Mouse (Mus musculus) thymus, postnatal 25 days (tissue): Measurements from ENCODE around the gene Wipf2.
"Not testable (repeated sequence)": the region's sequence is repeated elsewhere in the genome, so short reads cannot be mapped to it uniquely, and the experiment has no call there.

Source experiments
- DNase-seq: peaks from one replicate; pipeline ENCODE4 v3.0.0; 2022

The Wipf2 gene

DNA sequence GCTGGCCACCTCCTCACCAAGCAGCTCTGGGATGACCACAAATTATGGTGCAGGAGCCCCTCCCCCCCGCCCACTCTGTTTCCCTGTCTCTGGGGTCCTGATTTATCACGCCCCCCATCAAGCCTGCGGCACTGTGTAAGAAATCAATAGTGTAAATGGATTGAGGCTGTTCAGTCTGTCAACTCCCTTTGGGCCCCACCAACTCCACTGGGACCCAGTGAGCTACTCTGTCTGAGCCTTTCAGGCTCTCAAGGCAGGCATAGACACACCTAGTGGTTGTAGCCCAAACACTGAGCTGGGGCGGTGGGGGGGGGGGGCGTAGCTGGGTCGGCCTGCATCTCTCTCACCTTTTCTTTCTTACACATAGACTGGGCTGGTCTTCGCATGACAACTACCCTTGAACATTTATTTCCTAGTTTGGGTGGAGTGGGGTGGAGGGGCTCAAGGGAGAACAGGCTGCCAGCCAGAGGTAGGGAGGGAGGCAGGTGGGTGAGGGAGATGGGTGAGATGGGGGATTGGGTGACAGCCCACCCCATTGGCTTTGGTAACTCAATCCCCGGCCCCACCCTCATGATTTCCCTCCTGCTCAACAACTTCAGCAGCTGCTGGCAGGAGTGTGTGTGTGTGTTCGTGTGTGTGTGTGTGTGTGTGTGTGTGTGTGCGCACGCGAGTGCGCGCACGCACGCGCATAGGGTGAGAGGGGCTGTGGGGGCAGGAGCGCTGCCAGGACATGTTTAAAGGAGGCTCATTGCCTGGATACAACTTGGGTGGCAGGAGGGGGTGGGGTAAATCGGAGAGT is 69.1 kb downstream of the Wipf2 start:
- DNase-seq = no peak

DNA sequence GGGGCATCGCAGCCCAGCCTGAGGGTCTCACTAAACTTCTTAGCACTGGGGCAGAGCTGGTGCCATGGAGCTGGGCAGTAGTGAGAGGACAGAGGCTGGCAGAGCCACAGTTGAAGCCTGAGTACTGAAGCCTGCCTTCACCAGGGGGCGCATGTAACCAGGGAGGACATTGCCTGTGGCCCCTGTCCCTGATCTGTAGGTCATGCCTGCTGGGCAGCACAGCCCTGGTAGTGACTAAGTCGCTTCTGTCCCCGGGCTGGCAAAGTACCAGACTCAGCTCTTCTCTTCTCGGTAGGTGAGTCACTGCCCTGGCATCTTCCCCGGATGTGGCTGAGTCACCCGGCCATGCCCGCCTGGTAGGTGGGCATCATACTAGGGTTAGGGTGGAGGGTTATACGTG is 69.7 kb downstream of the Wipf2 start:
- peak; percentile 72 for DNase-seq

DNA sequence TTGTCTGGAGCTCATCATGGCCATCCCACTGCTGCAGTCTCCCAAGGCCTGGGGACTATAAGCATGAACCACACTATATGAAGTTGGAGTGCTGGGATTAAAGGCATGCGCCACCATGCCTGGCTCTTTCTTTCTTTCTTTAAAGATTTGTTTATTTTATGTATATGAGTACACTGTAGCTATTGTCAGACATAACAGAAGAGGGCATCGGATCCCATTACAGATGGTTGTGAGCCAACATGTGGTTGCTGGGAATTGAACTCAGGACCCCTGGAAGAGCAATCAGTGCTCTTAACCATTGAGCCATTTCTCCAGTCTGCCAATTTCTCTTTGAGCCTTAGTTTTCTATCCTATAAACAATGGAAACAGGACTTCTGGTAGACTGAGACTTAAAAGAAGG is 70.4 kb downstream of the Wipf2 start:
- DNase-seq = not testable (repeated sequence)

DNA sequence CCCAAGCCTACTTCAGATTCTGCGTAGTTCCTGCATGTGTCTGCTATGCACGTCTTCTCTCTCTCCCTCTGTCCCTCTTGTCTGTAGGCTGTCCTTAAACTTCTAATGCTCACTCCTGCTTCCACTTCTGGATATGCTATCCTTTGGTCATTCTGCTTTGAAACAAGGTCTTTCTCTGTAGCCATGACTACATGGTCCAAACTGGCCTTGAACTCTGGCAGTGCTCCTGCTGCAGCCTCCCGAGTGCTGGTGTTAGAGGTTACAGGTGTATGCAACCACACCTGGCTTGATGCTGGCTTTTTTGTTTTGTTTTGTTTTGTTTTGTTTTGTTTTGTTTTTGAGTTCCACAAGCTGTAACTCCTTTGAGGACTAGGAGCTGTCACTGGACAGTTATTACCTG is 70.9 kb downstream of the Wipf2 start:
- DNase-seq = no peak

DNA sequence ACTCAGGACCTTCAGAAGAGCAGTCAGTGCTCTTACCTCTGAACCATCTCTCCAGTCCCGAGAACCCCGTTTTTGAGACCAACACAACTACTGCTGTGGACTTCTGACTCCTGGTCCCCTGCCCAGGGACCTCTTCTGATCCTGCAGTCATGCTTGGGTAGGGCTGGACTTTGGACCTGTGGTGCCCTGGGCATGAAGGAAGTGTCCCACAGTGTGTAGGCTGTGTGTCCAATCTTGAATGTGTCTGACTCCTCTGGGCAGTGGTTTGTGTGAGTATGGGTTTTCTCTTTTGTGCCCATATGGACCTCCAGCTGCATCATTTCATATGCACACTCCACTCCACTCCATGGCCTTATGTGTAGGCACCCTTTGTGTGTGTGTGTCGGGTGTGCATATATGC is 71.7 kb downstream of the Wipf2 start:
- DNase-seq = no peak

DNA sequence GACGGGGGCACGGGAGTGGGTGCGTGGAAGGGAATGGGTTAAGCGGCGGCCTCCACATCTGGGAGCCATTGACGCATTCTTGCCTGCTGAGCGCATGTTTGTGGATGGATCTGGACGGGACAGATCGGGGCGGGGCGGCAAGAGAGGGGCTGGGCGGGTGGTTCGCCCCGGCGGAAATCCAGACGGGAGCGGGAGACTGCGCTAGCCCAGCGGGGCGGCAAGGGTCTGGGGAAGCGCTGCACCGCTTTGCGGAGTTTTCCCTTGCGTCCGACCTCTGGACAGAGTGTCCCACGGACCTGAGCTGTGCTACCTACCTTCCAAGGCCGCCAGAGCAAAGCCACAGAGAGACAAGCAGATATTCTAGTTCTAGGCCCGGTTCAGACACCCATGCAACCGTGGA is 72.7 kb downstream of the Wipf2 start:
- no peak for DNase-seq

DNA sequence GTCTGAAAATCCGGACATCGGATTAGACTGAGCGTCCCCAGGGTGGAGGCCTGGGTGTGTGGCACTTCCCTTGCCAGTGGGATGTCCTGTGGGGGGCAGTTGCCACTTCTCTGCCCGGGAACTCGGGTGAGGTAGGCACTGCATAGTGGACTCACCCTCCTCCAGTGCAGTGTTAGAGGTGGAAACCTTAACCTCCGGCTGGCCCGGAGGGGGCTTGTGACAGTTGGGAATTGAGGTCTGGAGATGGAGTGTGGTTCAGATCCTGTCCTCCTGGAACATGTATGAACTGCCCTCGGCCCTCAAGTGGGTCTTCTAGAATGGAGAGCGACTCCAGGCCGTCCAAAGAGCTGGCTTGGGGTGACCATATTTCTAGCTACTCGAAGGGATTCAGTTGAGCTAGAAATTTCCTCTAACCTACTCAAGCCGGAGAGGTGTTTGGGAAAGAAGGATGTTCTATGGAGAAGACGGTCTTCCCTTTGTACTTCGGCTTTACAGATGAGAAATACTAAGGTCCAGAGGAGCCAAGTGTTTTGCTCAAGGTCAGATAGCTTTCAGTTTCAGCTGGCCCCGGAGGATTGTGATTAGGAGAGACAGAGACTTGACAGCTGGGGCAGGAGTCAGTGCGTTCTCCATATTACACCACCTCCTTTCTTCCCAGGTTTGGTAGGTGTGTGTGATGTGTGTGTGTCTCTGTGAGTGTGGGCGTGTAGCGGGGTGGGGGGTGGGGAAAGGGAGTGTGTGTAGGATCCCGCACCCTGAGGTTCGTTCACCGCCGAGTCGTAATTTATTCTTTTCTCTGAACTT is 73.4 kb downstream of the Wipf2 start:
- no peak for DNase-seq

DNA sequence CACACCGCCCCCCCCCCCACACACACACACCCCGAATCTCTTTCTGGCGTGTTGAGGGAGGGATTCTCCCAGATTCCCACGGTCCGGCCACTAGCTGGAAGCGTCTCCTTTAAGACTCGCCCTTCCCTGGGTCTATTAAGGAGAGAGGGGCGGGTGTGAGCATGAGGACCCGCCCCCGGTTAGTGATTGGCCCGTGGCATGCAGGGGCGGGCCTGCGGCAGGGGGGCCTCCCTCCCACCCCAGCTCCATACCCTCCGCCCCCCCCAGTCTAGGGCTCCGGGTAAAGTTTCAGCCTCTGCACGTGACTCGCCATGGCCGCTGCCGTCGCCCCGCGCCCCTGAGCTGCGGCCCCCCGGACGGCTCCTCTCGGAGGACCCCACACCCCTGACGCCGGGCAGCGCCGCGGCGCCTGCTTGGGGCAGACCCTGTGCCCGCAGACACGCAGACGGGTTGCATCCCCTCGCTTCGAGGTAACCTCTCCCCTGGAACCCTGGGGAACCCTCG is 74.0 kb downstream of the Wipf2 start:
- DNase-seq = peak; percentile 89

DNA sequence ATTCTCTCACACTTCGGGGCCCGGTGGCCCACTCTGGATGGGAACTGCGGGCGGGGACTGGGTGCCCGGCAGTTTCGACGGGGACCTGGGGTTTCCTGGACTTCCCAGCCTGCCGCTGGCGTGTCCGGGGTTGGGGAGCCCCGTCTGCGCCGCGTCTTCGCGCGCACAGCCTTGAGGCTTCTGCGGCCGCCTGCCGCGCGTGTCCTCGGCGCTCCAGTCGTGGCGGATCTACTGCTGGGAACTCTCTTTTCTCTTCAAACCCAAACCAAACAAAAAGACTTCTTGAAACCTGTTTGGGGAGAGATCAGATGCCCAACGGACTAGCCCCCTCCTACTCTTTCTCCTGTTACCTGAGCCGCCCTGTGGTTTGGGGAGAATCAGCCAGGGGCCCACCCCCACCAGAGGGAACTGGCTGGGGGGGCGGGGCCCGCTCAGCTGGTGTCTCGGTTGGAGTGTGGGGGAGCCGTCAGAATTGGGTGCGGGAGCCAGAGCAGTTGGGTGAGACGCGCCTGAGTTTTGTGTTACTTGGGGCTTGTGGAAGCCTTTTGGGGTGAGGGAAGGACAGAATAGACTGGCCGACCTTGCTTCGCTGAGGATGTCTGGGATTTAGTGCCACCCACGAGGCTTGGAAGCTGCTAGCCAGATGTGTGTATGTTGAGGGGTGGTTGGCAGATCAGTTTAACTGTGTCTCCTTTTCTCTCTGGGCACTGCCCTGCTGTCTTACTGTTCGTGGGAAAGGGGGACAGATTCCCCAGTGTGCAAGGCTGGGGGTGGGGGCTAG is 74.7 kb downstream of the Wipf2 start:
- peak; percentile 79 for DNase-seq

DNA sequence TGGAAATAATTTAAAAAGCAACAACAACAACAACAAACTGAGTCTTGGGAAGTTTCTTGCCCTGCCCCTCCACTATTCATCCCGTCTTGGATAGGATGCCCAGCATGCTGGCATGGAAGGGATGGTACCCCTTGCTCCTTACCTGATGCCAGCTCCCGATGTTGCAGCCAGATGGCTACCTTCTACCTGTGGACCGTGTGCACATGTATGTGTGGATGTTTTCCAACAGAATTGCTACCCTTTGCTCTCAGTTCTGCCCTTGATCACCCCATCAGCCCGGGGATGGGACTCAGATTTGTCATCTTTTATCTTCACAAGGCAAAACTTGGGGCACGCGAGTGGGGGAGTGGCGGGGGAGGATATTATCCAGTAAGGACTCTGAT is 75.3 kb downstream of the Wipf2 start:
- DNase-seq = no peak

DNA sequence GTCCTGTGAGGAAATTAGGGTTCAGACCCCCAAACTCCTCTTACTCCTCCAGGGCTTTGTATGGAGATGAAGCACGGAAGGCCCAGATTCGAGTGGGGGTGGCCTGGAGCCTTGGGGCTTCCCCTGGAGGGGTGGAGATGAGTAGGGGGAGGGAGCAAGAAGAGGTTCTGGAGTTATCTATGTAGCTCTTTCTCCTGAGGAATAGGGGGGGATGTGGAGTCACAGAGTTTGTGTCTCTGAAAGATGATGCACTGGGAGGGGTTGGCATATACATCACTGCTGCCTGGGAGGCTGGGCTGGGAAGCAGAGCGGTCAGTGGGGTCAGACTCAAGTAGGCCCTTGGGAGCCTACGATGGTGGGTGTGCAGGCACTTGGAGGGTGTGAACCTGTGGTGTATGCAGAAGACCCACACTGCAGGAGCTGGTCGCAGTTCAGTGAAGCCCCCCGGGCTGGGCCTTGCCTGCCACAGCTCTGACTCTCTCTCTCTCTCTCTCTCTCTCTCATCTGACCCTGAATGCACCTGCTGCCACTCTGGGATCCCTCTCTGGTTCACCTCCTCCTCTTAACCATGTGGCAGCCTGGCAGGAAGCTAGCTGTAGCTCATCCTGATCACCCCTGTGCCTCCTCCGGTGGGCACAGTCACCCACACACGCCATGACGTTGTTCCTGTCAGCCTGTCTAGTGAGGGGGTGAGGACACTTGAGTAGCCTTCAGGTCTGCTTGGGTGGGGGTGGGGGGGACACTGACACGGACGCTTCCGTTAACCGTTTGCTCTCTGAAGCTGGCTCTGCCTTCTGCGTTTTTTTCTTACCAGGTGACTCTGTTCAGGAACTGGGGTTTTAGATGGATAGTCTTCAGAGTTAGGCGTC is 75.9 kb downstream of the Wipf2 start:
- DNase-seq = peak; percentile 73

DNA sequence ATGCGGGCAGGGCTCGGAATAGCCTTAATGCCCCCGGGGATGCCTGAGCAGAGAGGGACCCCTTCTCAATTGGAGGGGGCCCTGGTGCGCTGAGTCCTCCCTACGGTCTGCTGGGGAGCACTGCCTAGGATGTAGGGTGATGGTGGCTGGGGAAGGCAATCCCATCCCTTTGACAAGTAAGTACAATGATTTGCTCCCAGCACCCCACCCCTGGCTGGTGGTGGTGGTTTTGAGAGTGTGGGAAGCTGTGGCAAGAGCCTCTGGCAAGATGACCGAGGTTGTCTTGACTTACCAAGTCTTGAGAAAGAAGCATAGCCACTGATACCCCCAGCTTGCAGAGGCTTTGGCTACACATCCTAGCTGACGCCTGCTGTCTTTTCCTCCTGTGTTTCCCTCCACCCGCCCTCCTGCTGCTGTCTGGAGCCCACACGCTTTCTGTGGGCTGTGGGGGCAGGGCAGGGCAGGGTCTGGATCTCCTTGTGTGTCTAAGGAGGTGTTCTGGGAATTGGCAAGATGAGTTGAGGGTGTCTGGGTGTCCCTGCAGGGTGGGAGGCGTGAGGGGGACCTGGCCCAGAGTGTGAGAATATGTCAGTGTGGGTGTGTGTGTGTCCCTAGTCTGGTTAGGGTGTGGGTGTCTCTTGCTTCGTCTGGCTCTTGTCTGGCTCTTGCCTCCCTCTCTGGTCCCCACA is 76.7 kb downstream of the Wipf2 start:
- no peak for DNase-seq

DNA sequence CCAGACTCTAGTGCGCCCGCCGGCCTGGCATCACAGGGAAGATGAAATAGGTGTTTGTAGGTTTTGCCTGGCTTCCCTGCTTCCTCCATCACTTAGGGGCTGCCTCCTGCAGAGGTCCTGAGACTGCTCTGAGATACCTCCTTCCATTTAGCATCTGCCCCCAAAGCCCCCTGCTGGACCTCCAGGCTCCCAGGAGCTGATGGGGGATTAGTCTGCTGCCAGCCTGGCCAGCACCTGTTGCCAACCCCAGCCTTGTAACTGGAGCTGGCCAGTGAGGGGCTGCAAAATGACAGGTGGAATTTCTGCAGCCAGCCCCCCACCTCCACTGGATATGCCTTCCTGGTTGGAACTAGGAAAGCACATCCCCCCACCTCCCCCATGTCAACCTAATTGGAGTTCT is 77.3 kb downstream of the Wipf2 start:
- DNase-seq = no peak

DNA sequence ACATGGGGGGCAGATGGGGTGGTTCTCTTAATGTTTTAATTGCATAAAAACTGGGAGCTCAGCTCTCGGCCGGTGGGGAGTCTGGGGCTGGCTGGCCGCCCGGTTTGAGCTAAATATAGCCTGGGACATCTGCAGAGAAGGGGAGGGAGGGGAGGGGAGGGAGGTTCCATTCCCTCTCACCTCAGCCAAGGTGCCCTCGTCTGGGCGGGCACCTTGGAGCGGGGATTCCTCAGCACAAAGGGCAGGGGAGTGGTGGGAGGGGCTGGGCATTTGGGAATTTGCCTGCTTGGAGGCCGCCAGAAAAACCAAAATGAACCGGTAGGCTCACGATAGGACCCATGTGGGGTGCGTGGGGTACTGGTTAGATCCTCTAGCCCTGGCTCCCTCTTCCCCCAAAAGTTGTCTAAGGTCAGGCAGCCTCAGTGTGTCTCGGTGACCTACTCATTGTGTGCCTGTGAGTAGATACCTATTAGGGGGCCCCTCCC is 77.9 kb downstream of the Wipf2 start:
- no peak for DNase-seq

DNA sequence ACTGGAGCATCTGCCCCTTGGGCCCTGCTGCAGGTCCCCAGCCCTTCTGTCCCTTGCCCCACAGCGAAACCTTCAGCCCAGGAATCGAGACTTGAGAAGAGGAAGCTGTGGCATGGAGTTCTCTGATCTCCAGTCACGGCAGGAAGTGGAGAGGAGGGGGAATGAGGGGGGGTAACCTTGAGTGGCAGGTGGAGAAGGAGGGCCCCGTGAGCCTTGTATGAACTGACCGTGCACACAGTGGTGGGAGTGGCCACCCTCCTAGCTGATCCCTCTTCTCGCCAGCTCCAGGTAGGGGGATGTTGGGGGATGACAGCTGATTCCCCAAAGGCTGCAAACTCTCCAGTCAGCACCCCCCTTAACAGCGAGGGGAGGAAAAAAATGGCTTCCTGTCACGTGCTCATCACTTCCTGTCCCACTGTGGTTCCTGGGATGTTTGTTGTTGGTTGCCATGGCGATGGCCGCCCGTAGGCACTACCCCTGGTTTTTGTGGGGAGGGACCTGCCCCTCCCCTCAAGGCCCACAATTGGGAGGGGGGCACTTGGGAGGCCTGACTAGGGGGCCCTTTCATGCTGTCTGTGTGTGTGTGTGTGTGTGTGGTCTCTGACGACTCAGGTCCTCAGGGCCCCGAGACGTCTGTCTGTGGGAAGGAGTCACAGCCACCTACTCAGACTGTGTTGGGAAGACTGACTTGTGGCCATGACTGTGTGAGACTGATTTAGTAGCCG is 78.5 kb downstream of the Wipf2 start:
- peak; percentile 92 for DNase-seq

DNA sequence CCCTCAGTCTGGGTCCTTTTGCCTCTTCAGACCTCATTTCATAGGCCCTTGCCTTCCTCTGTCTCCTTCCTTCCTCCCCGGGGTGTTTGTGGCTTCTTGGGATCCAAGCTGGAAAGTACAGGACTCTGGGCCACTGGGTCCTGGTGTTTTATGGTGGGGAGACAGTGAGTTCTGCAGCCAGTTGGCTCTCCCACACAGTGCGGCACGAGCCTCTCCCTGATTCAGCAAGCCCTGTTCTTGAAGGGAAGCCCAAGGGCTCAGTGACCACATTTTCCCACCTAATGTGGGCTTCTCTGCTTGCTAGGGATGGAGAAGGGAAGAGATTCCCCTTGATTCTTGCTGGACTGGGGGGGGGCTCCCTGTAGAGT is 79.1 kb downstream of the Wipf2 start:
- DNase-seq = no peak

DNA sequence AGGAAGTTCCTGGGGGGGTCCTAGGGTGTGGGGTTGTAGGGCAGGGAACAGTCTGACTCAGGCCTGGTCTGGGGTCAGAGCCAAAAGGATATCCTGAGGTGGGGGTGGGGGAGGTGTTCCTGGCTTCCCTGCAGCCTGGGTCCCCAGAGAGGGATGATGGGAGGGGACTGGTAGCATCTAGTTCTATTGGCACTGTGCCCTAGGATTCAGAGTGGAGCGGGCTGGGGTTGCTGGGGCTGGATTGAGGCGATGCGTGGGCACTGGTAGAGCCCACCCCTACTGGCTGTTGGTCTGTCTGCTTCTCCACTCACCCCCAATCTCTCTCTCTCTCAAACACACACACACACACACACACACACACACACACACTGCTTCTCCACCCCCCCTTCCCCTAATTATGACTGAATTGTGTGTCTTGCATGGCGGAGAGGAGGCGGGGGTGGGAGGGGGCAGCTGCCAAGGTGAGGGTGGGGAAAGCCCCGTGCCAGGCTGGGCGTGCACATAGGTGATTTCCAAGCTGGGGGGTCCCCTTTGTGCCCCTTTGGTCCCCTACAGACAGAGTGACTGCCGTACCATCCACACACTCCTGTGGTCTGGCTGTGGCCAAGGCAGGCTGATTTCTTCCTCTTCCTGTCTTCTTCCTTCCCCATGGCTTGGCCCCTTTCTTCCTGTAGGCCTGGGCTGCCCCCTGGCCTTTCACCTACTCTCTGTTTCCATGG is 79.6 kb downstream of the Wipf2 start:
- no peak for DNase-seq

DNA sequence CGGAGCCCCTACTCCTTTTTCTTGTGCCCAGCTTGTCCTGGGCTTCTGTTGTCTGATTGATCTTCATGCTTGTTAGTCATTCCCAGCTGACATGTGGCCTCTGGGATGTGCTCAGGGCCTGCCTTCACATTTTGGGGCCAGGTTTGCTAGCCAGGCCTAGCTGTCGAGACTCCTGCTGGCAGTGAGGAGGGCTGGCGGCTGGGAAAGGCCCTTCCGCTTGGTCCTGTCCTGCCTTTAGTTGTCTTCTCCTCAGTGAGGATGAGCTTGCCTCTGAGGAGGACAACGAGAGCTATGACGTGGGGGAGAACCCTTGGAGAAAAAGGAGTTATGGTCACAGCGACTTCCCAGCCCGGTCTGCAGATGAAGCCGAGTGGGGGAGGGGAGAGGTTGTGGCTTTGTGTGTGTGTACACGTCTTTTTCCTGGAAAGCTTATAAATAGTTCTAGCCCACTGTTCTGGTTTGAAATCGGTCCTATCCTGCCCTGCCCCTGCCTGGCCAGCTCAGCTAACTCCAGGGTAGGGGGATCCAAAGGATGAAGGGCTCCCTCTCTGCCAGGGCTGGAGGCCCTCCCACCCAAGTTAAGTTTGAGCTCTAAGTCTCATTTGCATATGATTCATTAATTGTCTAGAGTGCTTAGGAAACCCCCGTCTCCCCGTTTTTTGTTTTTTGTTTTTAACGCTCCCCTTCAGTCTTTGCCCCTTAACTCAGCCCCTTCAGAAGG is 80.5 kb downstream of the Wipf2 start:
- DNase-seq = no peak

DNA sequence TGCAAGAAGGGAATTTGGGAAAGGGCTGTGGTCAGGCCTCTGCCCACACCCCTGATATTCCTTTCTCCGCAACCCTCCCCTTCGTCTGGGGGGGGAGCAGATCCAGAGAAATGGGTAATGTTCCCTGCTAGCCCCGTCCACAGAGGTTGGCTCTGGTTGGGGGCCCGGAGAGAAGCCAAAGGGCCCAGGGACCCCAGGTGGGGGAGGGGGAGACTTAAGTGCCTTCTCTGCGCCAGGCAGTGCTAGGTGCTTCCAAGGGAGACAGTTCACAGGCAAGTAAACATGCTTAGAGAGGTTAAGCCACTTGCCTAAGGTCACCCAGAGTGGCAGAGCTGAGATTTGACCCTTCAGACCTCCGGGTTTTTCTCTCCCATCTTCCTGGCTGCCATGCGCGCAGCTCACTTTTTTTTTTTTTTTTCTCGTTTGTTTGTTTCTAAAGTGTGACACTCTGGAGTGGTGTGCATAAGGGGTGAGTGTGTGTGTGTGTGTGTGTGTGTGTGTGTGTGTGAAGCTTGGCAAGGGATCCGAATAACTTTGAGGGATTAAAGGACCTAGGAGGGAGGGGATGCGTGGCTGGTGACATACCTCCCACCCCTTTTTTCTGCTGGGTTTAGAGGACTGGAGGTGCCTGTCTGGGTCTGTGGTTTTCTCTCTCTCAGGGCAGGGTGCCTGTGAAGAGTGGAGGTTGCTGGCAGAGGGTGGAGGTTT is 81.6 kb downstream of the Wipf2 start:
- peak; percentile 72 for DNase-seq
